Mouse (Mus musculus) central nervous system, embryonic 18 days (tissue): ENCODE results near the gene Ddb1. TPM values are rescaled to one million over a fixed set of nuclear protein-coding genes. Genes with fewer than 3 reads are reported as not detected.

ENCODE experiments used
- polyA plus RNA-seq: library from polyadenylated mRNA; depleted of rRNA; stranded (reverse); fragments of >200 nt; gene quantifications from 2 replicates; pipeline ENCODE4 v1.2.3, GENCODE M21; 2012; rRNA removed

The Ddb1 gene
- polyA plus RNA-seq = 180 TPM in 2 replicates

DNA sequence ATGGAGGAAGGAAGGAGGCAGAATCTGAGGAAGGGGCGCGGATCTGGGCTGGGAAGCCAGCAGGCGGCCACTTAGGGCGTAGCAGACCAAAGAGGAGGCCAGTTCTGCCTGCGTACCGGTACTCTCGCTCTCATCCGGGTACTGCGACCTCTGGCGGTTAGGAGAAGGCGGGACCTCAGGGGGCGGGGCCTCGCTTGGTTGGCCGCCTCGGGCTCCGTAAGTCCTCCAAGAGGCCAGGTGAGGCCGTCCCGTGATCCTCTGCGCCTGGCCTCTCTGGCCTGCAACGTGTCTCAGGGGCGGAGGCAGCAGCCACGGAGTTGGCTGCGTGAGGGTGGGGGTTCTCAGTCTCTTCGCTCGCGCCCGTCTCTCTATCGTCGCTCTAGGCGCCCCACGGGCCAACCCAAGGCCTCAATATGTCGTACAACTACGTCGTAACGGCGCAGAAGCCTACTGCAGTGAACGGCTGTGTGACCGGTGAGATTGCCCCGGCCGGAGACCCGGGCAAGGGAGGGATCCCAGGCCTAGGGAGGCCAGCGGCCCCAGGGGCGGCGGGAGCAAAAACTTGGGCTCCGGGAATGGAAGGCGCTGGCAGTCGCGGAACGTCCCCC, at the start of gene Ddb1, which contains the start of gene Tkfc:
TSS of gene Ddb1 (plus strand) at position 35 of the 608 bp plus-strand sequence.
TSS of gene Tkfc (minus strand) at position 362 of the 608 bp plus-strand sequence.

DNA sequence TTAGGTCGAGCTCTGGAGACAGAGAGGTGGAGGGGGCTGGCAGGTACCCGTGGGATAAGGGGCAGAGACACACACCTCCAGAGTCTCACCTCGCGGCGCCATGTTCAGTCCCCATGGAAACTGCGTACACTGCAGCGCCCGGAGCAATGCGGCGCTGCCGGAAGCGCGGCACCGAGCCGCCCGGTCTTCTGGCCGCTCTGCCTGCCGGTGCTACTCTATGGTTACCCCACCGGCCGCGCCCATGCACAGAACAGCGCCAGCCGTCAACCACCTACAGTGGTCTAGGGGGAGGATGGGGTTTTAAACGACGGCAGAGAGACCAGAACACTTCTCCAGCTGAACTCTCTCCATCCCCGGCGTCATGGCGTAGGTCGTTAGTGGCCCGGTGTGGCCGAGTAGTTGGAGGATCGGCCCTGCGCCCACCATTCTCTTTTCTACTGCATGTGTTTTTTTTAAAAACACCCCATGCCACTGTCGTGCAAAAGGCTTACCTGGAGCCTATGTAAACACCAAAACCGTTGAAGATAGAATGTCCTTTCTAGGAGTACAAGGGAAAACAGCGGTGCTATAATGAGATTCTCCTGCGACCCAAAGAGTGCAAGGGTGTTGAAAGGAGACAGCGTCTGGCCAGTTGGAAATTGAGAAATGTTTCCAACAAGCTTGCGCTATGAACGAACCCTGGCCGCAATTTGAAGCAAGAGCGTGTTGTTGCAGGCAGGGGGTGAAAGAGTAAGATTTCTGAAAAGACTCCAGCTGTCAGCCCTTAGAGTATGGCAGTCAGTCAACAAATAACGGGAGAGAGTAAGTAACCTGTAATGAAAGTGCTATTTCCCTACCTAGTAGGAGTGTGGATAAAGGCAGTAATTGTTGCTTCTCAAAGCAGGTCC, 49.3 kb upstream of the Ddb1 start, which contains the start of gene Tmem216:
TSS of gene Tmem216 (minus strand) at position 615 of the 887 bp plus-strand sequence.

DNA sequence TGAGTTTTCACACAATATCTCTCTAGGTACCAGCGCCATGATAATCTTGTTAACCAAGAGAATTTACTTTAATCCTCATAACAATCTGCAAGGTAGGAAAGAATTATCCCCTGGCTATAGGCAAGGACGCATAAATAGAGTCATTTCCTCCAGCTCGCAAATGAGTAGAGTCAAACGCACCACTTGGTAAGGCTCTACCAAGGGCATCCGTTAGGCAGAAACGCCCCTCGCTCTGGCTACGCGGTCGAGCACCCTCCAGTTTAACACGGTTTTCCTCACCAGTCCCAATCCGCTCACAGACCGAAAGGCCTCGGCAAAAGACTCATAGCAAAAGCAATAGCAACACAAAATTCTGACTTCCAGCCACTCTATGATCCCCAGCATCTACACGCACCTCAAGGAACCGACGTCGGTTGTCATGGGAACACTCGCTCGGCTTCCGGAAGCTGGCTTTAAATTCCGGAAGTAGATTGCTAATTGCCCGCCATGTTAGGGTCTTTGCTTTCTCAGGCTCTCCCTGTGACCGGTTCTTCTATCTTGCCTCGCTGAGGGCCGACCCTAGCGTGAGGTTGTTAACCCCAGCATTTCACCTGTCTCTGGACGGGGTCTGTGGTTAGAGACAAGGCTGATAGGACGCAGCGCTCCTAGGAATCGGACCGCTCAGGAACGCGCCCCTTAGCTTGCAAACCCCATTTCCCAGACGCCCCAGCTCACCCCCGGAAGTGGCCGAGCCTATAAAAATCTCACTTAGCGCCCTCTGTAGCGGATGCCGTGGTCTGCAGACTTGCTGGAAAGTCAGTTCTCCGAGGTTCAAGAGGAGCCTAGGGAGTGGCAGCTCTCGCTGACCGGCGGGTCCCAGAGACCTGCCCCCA, 28.2 kb upstream of the Ddb1 start, which contains the start of the genes Cyb561a3 and Tmem138:
TSS of gene Cyb561a3 (plus strand) at position 483 of the 872 bp plus-strand sequence.
TSS of gene Tmem138 (minus strand) at position 673 of the 872 bp plus-strand sequence.

DNA sequence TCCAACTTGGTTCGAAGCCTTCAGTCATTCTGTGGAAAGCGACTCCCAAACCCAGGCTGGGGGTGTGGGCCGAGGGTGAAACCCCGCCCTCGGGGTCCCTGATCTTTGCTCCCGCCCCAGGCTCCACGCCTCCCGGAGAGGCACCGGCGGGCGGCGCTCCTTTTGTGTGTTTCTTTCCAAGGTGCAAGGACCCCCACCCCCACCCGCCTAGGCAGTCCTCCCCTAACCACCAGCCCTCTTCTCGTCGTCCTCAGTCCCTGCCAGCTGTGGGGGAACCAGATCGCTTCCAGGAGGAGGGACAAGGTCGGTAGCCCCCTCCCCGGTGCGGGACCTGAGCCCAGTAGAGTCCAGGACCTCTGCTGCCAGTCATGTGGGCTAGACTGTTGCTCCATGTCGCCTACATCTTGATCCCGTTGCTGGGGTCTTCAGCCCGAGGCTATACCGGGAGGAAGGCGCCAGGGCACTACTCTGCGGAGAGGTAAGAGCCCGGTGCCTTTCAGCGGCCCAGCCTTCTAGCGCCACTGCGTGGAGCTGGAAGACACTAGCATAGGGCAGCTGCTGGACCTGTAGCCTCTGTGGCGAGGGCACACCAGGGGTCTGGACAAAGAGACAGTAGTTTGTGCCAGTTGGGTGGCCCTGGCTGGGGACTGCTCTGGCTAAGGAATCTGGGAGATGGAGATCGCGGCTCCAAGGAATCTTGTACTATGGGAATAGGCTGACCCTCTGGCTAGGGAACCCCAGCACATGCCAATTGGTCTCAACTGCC, 29.2 kb downstream of the Ddb1 start, which contains the start of gene Vwce:
TSS of gene Vwce (plus strand) at position 108 of the 766 bp plus-strand sequence.

DNA sequence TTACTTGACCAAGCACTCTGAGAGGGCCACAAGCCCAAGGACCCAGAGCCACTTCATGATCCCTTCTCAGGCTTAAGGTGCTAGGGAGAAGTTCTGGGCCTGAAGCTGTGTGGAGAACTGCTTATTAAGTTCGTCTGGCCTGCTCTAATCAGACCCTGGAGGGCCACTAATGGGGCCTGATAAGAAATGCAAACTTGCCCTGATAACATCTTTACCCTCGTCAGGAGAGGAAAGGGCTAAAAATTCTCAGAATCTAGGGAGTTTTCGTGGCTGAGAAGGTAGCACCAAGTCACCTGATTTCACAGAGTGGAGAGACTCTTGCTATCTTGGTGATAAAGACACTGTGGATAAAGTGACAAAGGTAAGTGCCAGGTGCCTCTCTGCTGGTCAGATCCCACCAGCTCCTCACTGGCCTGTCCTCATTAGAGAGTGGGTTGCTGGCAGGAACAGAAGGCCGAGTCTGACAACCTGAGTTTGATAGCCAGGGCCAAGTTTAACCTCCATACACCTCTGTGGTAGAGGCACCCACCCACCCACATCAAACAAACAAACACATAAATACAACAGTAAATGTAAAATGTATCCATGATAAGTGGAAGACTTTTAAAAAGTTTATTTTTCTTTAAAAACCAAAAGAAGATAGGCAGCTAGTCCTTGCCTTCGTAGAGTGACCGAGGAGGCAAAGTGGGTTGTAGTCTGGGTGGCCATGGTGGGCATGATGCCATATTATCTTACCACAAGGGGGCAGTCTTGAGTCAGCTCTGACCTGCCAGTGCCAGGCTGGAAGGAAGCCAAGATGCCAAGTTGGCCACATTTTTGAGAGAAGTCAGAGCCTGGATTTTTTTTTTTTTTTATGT, 73.0 kb downstream of the Ddb1 start, which contains the start of gene Pga5:
TSS of gene Pga5 (minus strand) at position 157 of the 857 bp plus-strand sequence.

Other genes starting within 250 kb of the Ddb1 start
- gene Syt7, start 216.2 kb upstream of the Ddb1 start, polyA plus RNA-seq = 81.5 and 88.2 TPM in 2 replicates
- gene Lrrc10b, start 147.9 kb upstream of the Ddb1 start, polyA plus RNA-seq = 2.8 and 2.9 TPM in 2 replicates
- gene Ppp1r32, start 122.4 kb upstream of the Ddb1 start, polyA plus RNA-seq = 2.7 and 3.7 TPM in 2 replicates
- gene Cpsf7, start 80.1 kb upstream of the Ddb1 start, polyA plus RNA-seq = 103 and 104 TPM in 2 replicates
- gene Sdhaf2, start 79.2 kb upstream of the Ddb1 start, polyA plus RNA-seq = 50.7 and 54.6 TPM in 2 replicates
- 49.2 and 51.5 TPM in 2 replicates for gene Tmem216, start 49.1 kb upstream of the Ddb1 start, polyA plus RNA-seq
- 27.3 and 27.8 TPM in 2 replicates for gene Cyb561a3, start 28.2 kb upstream of the Ddb1 start, polyA plus RNA-seq
- gene Tmem138, start 28.0 kb upstream of the Ddb1 start, polyA plus RNA-seq = 29.2 and 29.8 TPM in 2 replicates
- 30.3 and 31.9 TPM in 2 replicates for gene Tkfc, start 327 bp downstream of the Ddb1 start, polyA plus RNA-seq
- 2.3 and 3.2 TPM in 2 replicates for gene Vwce, start 28.9 kb downstream of the Ddb1 start, polyA plus RNA-seq
- 0.05 TPM in 1 of 2 replicates, not detected in the other for gene Pga5, start 72.7 kb downstream of the Ddb1 start, polyA plus RNA-seq
- 19.8 and 21.0 TPM in 2 replicates for gene Vps37c, start 83.4 kb downstream of the Ddb1 start, polyA plus RNA-seq
- 0.13 and 0.15 TPM in 2 replicates for gene Cd5, start 133.7 kb downstream of the Ddb1 start, polyA plus RNA-seq
- 0.03 and 0.06 TPM in 2 replicates for gene Cd6, start 224.7 kb downstream of the Ddb1 start, polyA plus RNA-seq
- 0.78 and 0.83 TPM in 2 replicates for gene Slc15a3, start 234.4 kb downstream of the Ddb1 start, polyA plus RNA-seq